19 mouse cellular contexts compared by ENCODE assay signal in genomic region chr12:95133482-95133881, GRCm38 (mm10).
"Had no signal": no experiment of that assay in that cellular context is flagged by ENCODE, and none has a peak within 500 bp of the region (broad histone marks: within the 10 kb centered on the region; RNA-seq: fewer than 3 reads in every experiment).

No protein-coding gene starts in this region.

- H3K4me1 ChIP-seq: lung, embryonic 15.5 days; midbrain, embryonic 10.5 days; midbrain, embryonic 12.5 days; neural tube, embryonic 13.5 days; neural tube, embryonic 15.5 days had no signal

- H3K4me2 ChIP-seq: lung, embryonic 15.5 days; midbrain, embryonic 12.5 days; neural tube, embryonic 13.5 days; neural tube, embryonic 15.5 days had no signal

- ATAC-seq: lung, postnatal 0 days; midbrain, embryonic 16.5 days had no signal

- H3K27ac ChIP-seq: lung, embryonic 15.5 days; midbrain, embryonic 10.5 days; midbrain, embryonic 12.5 days; neural tube, embryonic 13.5 days; neural tube, embryonic 15.5 days had no signal

- H3K36me3 ChIP-seq: lung, embryonic 15.5 days; midbrain, embryonic 10.5 days; midbrain, embryonic 12.5 days; neural tube, embryonic 13.5 days; neural tube, embryonic 15.5 days had no signal

- H3K9me3 ChIP-seq: lung, embryonic 15.5 days; midbrain, embryonic 10.5 days; midbrain, embryonic 12.5 days; neural tube, embryonic 13.5 days; neural tube, embryonic 15.5 days had no signal

- H3K27me3 ChIP-seq: lung, embryonic 15.5 days; midbrain, embryonic 12.5 days; neural tube, embryonic 13.5 days; neural tube, embryonic 15.5 days had no signal

- H3K9ac ChIP-seq: lung, embryonic 15.5 days; midbrain, embryonic 12.5 days; neural tube, embryonic 13.5 days; neural tube, embryonic 15.5 days had no signal

- DNase-seq: lung, adult 18-20 months; lung, postnatal 14 days; lung, postnatal 4 days; midbrain, embryonic 14.5 days; right cerebral cortex, adult 18-20 months; right cerebral cortex, postnatal 25 days; right cerebral cortex, postnatal 4 days; spleen, adult 18-20 months; thymus, adult 18-20 months; thymus, postnatal 14 days; thymus, postnatal 36 days had no signal

- H3K4me3 ChIP-seq: lung, embryonic 15.5 days; midbrain, embryonic 10.5 days; midbrain, embryonic 12.5 days; myocyte; neural tube, embryonic 13.5 days; neural tube, embryonic 15.5 days had no signal
